Mouse (Mus musculus) lung, embryonic 15.5 days (tissue): ENCODE results near the gene Senp2. TPM values are rescaled to one million over a fixed set of nuclear protein-coding genes. Genes with fewer than 3 reads are reported as not detected.

ENCODE experiments used
- ATAC-seq: fragments of 200-750 bp; cut with Nextera tagmentation; 2 replicates; pipeline ENCODE4 v1.8.0; 2017; ENCODE audit warnings: moderate number of reproducible peaks, borderline replicate concordance; ENCODE audit not compliant: low FRiP score, low TSS enrichment; ENCODE audit errors: extremely low read depth
- H3K27ac ChIP-seq: fragments of 300-500 bp; sonication (generic); 2 replicates; pipeline ENCODE4 v1.5.1; 2015; ENCODE audit warnings: moderate library complexity, mild to moderate bottlenecking, inconsistent platforms
- H3K27me3 ChIP-seq: fragments of 300-500 bp; sonication (generic); 2 replicates; pipeline ENCODE4 v1.6.1; 2015; ENCODE audit warnings: inconsistent platforms
- H3K36me3 ChIP-seq: fragments of 300-500 bp; sonication (generic); 2 replicates; pipeline ENCODE4 v1.6.1; 2015; ENCODE audit warnings: inconsistent platforms
- H3K4me1 ChIP-seq: fragments of 300-500 bp; sonication (generic); 2 replicates; pipeline ENCODE4 v1.6.1; 2015; ENCODE audit warnings: inconsistent platforms
- H3K4me2 ChIP-seq: fragments of 300-500 bp; sonication (generic); 2 replicates; pipeline ENCODE4 v1.6.1; 2015; ENCODE audit warnings: inconsistent platforms, mild to moderate bottlenecking, moderate library complexity
- H3K4me3 ChIP-seq: fragments of 300-500 bp; sonication (generic); 2 replicates; pipeline ENCODE4 v1.5.1; 2015; ENCODE audit warnings: mild to moderate bottlenecking, inconsistent platforms
- H3K9ac ChIP-seq: fragments of 300-500 bp; sonication (generic); 2 replicates; pipeline ENCODE4 v1.6.1; 2015; ENCODE audit warnings: inconsistent platforms
- H3K9me3 ChIP-seq: fragments of 300-500 bp; sonication (generic); 2 replicates; pipeline ENCODE4 v1.6.1; 2016; ENCODE audit warnings: inconsistent platforms
- WGBS: fragments of 180-500 bp; shearing (Covaris S2); methylation state at CpG from one replicate; pipeline ENCODE4 v1.1.7; 2015; 5-methylcytosine and 5-hydroxymethylcytosine counted together
- polyA plus RNA-seq: library from polyadenylated mRNA; unstranded; fragments of >200 nt; fragmentation: Nextera tagmentation; extraction: Ambion mirVana; gene quantifications from 2 replicates; pipeline ENCODE4 v1.2.1, GENCODE M21; 2015

The Senp2 gene
- polyA plus RNA-seq, 1 experiment from 2014 or later = 43.8 TPM

DNA sequence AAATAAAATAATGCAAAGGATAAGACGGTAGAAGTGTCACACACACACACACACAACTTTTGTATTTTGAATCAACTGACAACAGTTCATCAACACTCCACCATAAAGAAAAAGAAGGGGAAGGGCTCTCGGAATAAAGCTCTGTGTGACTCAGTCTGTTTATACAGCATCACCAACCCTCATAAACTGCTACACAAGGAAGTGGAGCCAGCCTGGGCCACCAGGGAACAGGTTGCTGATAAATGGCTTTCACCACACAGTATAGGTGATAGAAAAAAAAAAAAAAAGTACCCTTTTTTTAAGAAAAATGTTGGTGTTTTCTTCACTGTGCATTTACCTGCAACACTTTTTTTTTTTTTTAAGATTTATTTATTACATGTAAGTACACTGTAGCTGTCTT is 17.5 kb upstream of the Senp2 start:
- H3K27ac ChIP-seq = no peak overlapping the region
- H3K4me3 ChIP-seq = no peak overlapping the region
- no peaks in the 10 kb centered on the region for H3K9me3 ChIP-seq
- WGBS = 59% methylated on average over 2 of the region's 2 CpGs
- H3K27me3 ChIP-seq = no peaks in the 10 kb centered on the region
- peaks cover 13% of the 10 kb centered on the region for H3K4me1 ChIP-seq
- no peak overlapping the region for H3K9ac ChIP-seq
- H3K36me3 ChIP-seq = no peaks in the 10 kb centered on the region
- no peak overlapping the region for H3K4me2 ChIP-seq
- no peak for ATAC-seq

DNA sequence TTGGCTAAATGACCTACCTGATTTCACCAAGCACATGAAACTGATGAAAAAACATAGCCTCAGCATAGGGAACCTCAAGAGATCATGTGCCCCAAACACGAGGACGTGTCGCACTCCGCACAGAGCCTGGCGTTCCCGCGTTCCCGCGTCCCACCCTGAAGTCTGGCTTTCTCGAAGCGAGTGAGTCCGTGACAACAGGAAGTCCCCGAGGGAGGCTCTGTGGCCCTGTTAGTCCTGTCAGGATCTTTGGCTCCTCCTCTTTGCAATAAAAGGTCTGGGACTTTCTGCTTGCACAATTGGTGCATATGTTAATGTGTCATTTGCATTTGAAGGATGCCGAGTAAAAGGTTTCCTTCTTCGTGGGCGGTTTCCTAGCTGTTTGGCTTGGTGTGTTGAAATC is 14.0 kb upstream of the Senp2 start, which contains the start of gene Liph:
Gene Liph, minus strand, starts transcription at position 360 of the 400 bp plus-strand sequence.
- Histone ChIP-seq H3K27me3 (no peaks in the 10 kb centered on the region), H3K27ac (peak within 1 kb of the TSS; percentile 86)

DNA sequence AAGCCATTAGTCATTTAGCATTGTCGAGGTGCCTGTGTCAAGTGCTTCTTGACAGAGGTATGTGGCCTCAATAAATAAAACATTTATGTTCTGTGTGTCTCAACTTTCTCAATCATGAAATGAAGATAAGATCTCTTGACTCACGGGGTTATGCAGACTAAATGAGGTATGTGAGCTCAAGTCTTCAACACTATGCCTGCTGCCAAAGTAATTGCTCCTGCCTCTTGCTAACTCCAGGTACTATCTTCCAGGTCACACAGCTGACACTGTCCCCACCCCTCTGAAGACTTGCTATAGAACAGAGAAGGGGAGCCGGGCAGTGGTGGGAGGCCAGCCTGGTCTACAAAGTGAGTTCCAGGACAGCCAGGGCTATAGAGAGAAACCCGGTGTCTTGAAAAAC is 12.9 kb upstream of the Senp2 start:
- Histone ChIP-seq H3K9me3 (no peaks in the 10 kb centered on the region), H3K4me3 (no peak overlapping the region), H3K27me3 (no peaks in the 10 kb centered on the region), H3K4me1 (peaks cover 15% of the 10 kb centered on the region), H3K9ac (no peak overlapping the region), H3K27ac (peak overlapping the region; percentile 86), H3K4me2 (peak overlapping the region; percentile 16; the same call in 1 of the 2 replicates), H3K36me3 (no peaks in the 10 kb centered on the region)
- ATAC-seq = no peak
- 33% methylated on average over 4 of the region's 4 CpGs for WGBS

More for the DNA sequence above, 14.0 kb upstream of the Senp2 start, which contains the start of gene Liph:
- Histone ChIP-seq H3K36me3 (no peaks in the 10 kb centered on the region), H3K9ac (no peak within 1 kb of the TSS), H3K4me1 (peaks cover 15% of the 10 kb centered on the region), H3K9me3 (no peaks in the 10 kb centered on the region), H3K4me3 (peak within 1 kb of the TSS; percentile 19), H3K4me2 (peak within 1 kb of the TSS; percentile 51)
- 12% methylated on average over 16 of the region's 16 CpGs for WGBS
- ATAC-seq = no peak

DNA sequence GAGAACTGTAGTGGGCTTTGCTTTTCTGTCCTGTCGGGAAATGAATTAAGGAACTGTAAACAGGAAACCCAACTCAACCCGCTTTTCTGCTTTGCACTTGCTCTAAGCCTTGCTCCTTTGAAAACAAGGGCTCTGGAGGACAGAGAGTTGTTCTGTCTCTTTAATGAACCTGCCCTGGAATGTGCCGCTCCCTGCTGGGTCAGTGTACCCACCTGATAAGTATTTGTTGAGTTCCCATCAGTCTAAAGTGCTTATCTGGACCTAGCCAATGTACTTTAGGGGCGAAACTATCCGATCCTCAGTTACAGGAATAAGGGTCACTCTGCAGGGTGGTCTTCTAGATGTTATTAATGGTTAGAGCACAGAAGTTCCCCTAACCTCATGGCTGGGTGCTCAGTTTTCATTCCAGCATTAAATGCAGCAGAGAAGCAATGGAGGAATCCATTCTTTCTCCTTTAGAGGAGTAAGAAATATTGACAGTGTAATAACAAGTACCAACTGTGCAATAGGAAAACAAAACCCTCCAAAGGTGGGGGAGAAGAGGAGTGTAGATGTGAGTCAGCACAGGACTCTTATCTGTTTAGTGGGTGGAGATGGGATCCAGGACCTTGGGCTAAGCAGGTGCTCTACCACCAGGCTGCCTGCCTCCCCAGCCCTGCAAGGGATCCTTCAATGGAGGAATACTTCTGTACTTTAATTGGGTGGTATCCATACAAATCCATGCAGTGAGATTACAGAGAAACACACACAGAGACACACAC is 12.2 kb upstream of the Senp2 start:
- Histone ChIP-seq H3K9me3 (no peaks in the 10 kb centered on the region), H3K4me1 (peaks cover 18% of the 10 kb centered on the region), H3K4me2 (peak overlapping the region; percentile 16), H3K36me3 (no peaks in the 10 kb centered on the region), H3K27ac (peak overlapping the region; percentile 86), H3K4me3 (no peak overlapping the region), H3K27me3 (no peaks in the 10 kb centered on the region), H3K9ac (no peak overlapping the region)
- 23% methylated on average over 5 of the region's 5 CpGs for WGBS
- peak; percentile 81; the same call in 1 of the 2 replicates for ATAC-seq

DNA sequence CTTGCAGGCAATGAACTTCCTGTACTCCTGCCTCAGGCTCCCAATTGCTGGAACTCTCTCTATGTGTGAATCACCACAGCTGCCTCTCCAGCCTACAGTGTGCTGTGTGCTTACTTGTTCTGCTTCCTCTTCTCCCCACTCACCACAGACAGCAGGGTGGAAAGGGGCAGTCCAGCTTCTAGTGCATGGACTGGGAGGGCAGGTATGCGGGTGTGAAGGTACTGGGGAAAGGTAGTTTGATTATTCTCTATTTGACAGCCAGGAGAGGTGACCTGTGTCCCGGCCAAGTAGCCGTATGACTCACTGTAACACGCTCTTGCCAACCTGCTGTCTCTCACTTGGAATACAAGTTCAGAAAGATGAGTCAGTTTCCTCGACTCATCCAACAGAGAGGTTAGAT is 11.2 kb upstream of the Senp2 start:
- Histone ChIP-seq H3K27ac (peak overlapping the region; percentile 86; the same call in 1 of the 2 replicates), H3K4me1 (peaks cover 18% of the 10 kb centered on the region), H3K4me2 (no peak overlapping the region), H3K4me3 (no peak overlapping the region), H3K9ac (no peak overlapping the region), H3K9me3 (no peaks in the 10 kb centered on the region), H3K27me3 (no peaks in the 10 kb centered on the region), H3K36me3 (no peaks in the 10 kb centered on the region)
- no peak; the same call in 1 of the 2 replicates for ATAC-seq
- 47% methylated on average over 5 of the region's 5 CpGs for WGBS

DNA sequence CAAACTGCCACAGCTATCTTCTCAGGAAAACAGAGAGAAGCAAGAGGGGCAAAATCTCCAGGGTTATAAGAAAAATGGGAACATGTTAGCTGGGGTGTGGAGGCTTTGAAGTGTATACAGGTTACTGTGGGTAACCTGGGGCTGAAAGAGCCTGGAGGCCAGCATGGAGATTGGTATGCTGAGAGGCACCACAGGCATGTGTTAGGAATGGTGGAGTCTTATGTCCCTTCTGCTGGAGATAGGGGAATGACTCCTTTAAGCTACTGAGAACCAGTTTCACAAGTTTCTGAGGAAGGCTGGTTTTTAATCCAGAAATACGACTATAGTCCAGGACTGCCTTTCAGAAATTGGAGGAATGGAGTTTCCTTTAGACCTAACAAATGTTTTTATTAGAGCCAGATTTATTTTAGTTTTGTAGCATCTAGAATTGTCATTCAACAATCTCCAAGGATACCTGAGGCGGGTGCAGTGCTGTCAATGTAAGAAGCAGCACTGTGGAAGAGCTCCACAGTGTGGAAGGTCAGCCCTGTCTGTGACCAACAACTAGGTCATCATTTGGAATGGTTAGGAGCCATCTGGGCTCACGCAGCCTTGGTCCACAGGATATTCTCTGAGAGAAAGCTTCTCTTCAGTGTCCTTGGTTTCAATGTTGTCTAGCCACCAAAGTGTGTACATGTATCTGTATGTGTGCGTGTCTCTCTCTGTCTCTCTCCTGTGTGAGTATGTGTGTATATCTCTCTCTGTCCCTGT is 9.2 kb upstream of the Senp2 start:
- H3K27ac ChIP-seq = peak overlapping the region; percentile 66; the same call in 1 of the 2 replicates
- no peaks in the 10 kb centered on the region for H3K9me3 ChIP-seq
- no peak overlapping the region for H3K9ac ChIP-seq
- no peak overlapping the region for H3K4me3 ChIP-seq
- peaks cover 17% of the 10 kb centered on the region for H3K4me1 ChIP-seq
- ATAC-seq = no peak
- 71% methylated on average over 4 of the region's 4 CpGs for WGBS
- no peak overlapping the region for H3K4me2 ChIP-seq
- H3K27me3 ChIP-seq = no peaks in the 10 kb centered on the region
- H3K36me3 ChIP-seq = no peaks in the 10 kb centered on the region

DNA sequence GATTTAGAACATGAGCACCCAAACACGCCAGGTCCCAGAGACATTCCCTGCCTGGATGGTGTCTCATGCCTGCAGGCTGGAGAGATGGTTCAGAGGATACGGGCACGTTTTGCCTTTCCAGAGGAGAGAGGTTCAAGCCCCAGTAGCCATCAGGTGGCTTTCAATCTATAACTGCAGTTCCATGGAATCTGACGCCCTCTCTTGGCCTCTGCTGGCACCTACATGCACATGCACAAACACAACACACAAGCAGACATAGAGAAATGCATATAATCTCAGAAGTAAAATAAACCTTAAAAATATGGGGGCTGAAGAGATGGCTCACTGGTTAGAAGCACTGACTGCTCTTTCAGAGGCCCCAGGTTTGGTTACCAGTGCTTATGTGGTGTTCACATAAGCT is 8.1 kb upstream of the Senp2 start:
- Histone ChIP-seq H3K4me3 (no peak overlapping the region), H3K9me3 (no peaks in the 10 kb centered on the region), H3K36me3 (no peaks in the 10 kb centered on the region), H3K27ac (no peak overlapping the region), H3K4me1 (peaks cover 6% of the 10 kb centered on the region), H3K4me2 (no peak overlapping the region), H3K9ac (no peak overlapping the region), H3K27me3 (no peaks in the 10 kb centered on the region)
- no peak for ATAC-seq
- WGBS = 62% methylated on average over 4 of the region's 4 CpGs

DNA sequence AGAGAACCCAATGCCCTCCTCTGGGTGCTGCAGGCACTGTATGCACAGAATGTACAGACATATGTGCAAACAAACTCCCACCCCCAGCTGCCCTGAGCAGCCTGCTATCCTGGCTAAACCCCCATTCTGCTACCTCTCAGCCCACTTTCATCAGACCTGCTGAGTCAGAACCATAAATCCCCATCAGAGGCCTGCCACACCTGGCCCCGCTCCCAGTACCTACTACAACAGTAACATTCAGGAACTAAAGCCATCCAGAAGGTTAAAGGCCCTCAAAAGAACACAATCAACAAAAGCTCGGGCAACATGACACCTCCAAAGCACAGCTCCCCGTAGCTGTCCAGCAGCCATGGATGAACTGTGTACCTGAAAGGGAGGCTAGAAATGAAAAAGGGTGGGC is 7.7 kb upstream of the Senp2 start:
- H3K9ac ChIP-seq = no peak overlapping the region
- ATAC-seq = no peak
- no peaks in the 10 kb centered on the region for H3K36me3 ChIP-seq
- no peaks in the 10 kb centered on the region for H3K27me3 ChIP-seq
- H3K27ac ChIP-seq = no peak overlapping the region
- H3K4me2 ChIP-seq = no peak overlapping the region
- peaks cover 5% of the 10 kb centered on the region; the same call in 1 of the 2 replicates for H3K4me1 ChIP-seq
- no peak overlapping the region for H3K4me3 ChIP-seq
- WGBS = 39% methylated on average over 3 of the region's 3 CpGs
- H3K9me3 ChIP-seq = no peaks in the 10 kb centered on the region

DNA sequence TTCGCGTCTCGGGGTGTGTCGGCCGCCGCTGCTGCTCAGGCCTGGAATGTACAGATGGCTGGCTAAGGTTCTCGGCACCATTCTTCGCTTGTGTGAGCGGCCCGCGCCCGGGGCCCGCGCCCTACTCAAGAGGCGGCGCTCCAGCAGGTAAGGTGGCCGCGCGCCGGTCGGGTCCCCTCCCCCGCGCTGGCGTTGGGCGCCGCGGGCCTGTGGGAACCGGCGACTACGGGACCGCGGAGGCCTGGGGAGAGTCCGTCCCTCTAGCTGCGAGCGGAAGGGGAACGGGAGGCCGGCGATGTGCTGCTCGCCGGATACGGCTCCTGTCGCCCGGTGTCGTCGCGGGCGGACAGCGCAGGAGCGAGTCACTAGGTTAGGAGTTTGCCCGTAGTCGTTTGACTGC is 312 bp downstream of the Senp2 start:
- H3K27me3 ChIP-seq = no peaks in the 10 kb centered on the region
- H3K36me3 ChIP-seq = no peaks in the 10 kb centered on the region
- H3K4me3 ChIP-seq = peak overlapping the region; percentile 87
- peak overlapping the region; percentile 63 for H3K27ac ChIP-seq
- under 1% methylated on average over 50 of the region's 51 CpGs for whole genome bisulfite sequencing
- no peaks in the 10 kb centered on the region for H3K9me3 ChIP-seq
- peak; percentile 76 for ATAC-seq
- H3K4me1 ChIP-seq = peaks cover 16% of the 10 kb centered on the region
- peak overlapping the region; percentile 81 for H3K9ac ChIP-seq
- peak overlapping the region; percentile 71 for H3K4me2 ChIP-seq

DNA sequence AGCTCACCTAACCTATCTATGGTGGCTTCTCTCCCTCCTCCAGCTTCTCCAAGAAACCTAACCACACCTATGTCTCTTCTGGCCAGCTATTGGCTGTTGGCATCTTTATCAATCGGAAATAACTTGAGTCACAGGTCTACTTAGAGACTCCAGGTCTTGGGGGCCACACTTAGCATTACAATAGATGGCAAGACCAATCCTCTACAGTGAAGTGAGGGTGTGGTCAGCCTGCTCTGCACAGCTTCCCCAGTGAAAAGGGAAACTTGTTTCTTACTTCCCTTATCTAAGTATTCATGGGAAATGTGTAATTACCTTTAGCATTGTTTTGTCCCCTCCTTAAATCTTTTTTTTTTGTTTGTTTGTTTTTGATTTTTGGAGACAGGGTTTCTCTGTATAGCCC is 6.3 kb downstream of the Senp2 start:
- peaks cover 6% of the 10 kb centered on the region for H3K4me1 ChIP-seq
- ATAC-seq = no peak
- H3K36me3 ChIP-seq = peaks cover 40% of the 10 kb centered on the region
- H3K27ac ChIP-seq = no peak overlapping the region
- no peak overlapping the region for H3K9ac ChIP-seq
- H3K4me3 ChIP-seq = no peak overlapping the region
- no peaks in the 10 kb centered on the region for H3K9me3 ChIP-seq
- no peaks in the 10 kb centered on the region for H3K27me3 ChIP-seq
- H3K4me2 ChIP-seq = no peak overlapping the region
- WGBS = 90% methylated on average over 1 of the region's 1 CpGs

DNA sequence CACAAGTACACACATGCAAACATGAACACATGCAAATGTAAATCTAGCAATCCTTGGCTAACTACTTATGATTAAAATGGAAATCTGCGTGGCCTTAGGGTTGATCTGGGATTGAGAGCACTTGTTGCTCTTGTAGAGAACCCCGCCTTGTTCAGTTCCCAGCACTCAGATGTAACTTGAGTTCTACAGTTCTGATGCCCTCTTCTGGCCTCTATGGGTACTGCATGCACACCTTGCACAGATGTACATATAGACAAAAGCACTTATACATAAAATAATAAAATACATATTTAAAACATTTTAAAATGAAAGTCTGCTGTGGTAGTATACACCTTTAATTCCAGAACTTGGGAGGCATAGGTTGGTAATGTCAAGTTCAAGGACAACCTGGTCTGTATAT is 12.8 kb downstream of the Senp2 start:
- no peak overlapping the region for H3K27ac ChIP-seq
- H3K36me3 ChIP-seq = peaks cover 75% of the 10 kb centered on the region
- 97% methylated on average over 2 of the region's 2 CpGs for WGBS
- no peak overlapping the region for H3K4me3 ChIP-seq
- no peak overlapping the region for H3K4me2 ChIP-seq
- H3K9me3 ChIP-seq = peaks cover 4% of the 10 kb centered on the region
- ATAC-seq = no peak
- no peaks in the 10 kb centered on the region for H3K4me1 ChIP-seq
- no peaks in the 10 kb centered on the region for H3K27me3 ChIP-seq
- no peak overlapping the region for H3K9ac ChIP-seq

DNA sequence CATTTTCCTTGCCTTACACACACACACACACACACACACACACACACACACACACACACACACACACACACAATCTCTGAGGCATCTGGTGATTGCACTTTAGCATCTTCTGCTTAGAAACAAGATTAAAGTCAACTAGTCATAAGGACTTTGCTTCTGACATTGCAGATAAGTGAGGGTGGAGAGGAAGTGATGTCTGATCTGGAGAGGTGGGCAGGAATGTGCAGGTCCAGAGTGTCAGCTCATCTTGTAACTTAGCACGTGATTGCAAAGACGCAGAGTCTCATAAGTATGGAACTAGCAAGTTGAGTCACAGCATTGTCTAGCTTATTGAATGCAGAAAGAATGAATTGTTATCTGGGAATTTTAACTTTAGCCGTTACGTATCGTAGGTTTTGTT is 18.2 kb downstream of the Senp2 start:
- no peaks in the 10 kb centered on the region for H3K4me1 ChIP-seq
- H3K4me3 ChIP-seq = no peak overlapping the region
- peaks cover 83% of the 10 kb centered on the region for H3K36me3 ChIP-seq
- H3K4me2 ChIP-seq = no peak overlapping the region
- no peaks in the 10 kb centered on the region for H3K27me3 ChIP-seq
- no peaks in the 10 kb centered on the region for H3K9me3 ChIP-seq
- H3K27ac ChIP-seq = no peak overlapping the region
- ATAC-seq = no peak
- 88% methylated on average over 5 of the region's 5 CpGs for WGBS
- no peak overlapping the region for H3K9ac ChIP-seq
